Mouse (Mus musculus) E14TG2a.4 (cell line): ENCODE results near the gene Ccdc92b.

Experiments
- H3K27me3 ChIP-seq: 2 replicates; pipeline ENCODE4 v1.6.1; 2014; ENCODE audit warnings: low read length, control low read depth; ENCODE audit not compliant: insufficient read depth
- H3K36me3 ChIP-seq: 2 replicates; pipeline ENCODE4 v1.6.1; 2014; ENCODE audit warnings: low read length, control low read depth; ENCODE audit not compliant: insufficient read depth
- H3K4me1 ChIP-seq: replicated peaks from 2 replicates; pipeline ENCODE4 v1.6.1; 2014; ENCODE audit warnings: low read depth, low read length, control low read depth
- H3K4me3 ChIP-seq: replicated peaks from 2 replicates; pipeline ENCODE4 v1.5.1; 2014; ENCODE audit warnings: mild to moderate bottlenecking, low read length
- H3K9me3 ChIP-seq: 2 replicates; pipeline ENCODE4 v1.6.1; 2014; ENCODE audit warnings: low read length, control low read depth
- CTCF ChIP-seq: conservative IDR thresholded peaks from 2 replicates; pipeline ENCODE4 v1.5.1; 2014; ENCODE audit warnings: low read length
- NANOG ChIP-seq: IDR thresholded peaks from 2 replicates; pipeline ENCODE4 v1.6.1; 2014; ENCODE audit warnings: borderline replicate concordance, low read length, mixed read lengths
- POU5F1 ChIP-seq: IDR thresholded peaks from 2 replicates; pipeline ENCODE4 v1.6.1; 2014; ENCODE audit warnings: low read length, borderline replicate concordance

The Ccdc92b gene

DNA sequence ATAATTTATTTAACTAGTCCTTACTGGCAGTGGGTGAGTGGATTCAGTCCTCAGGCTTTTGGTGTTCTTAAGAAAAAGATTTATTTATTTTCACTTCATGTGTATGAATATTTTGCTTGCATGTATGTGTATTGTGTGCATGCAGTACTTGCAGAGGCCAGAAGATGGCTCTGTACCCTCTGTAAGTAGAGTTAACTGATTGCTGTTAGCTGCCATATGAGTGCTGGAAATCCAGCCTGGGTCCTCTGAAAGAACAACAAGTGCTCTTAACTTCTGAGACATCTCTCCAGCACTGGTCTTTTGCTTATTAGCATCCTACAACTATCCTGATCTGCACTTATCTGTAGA lies 21.4 kb upstream of the Ccdc92b start:
- Histone ChIP-seq H3K4me3 (no peak overlapping the region), H3K36me3 (no peaks in the 10 kb centered on the region), H3K9me3 (peaks cover 4% of the 10 kb centered on the region), H3K4me1 (peaks cover 12% of the 10 kb centered on the region), H3K27me3 (0 out of 2 replicates have a peak, but pooled peaks cover 5% of the 10 kb centered on the region)
- no peak for TF ChIP-seq POU5F1
- no peak for TF ChIP-seq NANOG
- TF ChIP-seq CTCF, result peak; percentile 57

DNA sequence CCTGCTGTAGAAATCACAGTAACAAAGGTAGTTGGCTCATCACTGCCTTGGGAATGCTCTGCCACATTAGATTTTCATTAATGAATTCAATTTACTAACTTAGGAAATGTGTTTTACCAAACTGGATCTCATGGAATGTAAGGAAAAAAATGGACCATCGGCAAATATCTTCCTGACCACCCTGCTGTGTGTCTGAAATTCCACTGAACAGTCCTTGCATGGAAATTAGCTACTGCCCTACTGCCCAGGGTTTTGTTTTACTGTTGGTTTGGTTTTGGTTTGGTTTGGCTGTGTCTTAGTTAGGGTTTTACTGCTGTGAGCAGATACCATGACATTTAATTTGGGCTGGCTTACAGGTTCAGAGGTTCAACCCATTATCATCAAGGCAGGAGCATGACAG lies 17.1 kb upstream of the Ccdc92b start:
- Histone ChIP-seq H3K9me3 (peaks cover 4% of the 10 kb centered on the region), H3K4me1 (peaks cover 9% of the 10 kb centered on the region), H3K27me3 (no peaks in the 10 kb centered on the region), H3K36me3 (no peaks in the 10 kb centered on the region), H3K4me3 (no peak overlapping the region)
- no peak for TF ChIP-seq CTCF
- TF ChIP-seq NANOG, result no peak
- TF ChIP-seq POU5F1, result no peak

GRCm38 (mm10) chr11:74610068-74610467 lies 9.3 kb upstream of the Ccdc92b start:
- Histone ChIP-seq H3K4me1 (peaks cover 47% of the 10 kb centered on the region), H3K27me3 (peaks cover 3% of the 10 kb centered on the region; the same call in 1 of the 2 replicates), H3K9me3 (no peaks in the 10 kb centered on the region), H3K36me3 (no peaks in the 10 kb centered on the region), H3K4me3 (peak overlapping the region; percentile 80)
- no peak for TF ChIP-seq POU5F1
- no peak for TF ChIP-seq NANOG
- no peak for TF ChIP-seq CTCF

- no peak for TF ChIP-seq POU5F1
- TF ChIP-seq CTCF, result no peak
- no peak for TF ChIP-seq NANOG
- Histone ChIP-seq H3K36me3 (no peaks in the 10 kb centered on the region), H3K4me3 (peak within 1 kb of the TSS; percentile 80), H3K9me3 (no peaks in the 10 kb centered on the region), H3K27me3 (peaks cover 3% of the 10 kb centered on the region; the same call in 1 of the 2 replicates), H3K4me1 (peaks cover 47% of the 10 kb centered on the region)
These were observed 8.7 kb upstream of the Ccdc92b start, which contains the start of gene Rap1gap2 for GRCm38 (mm10) chr11:74610545-74611176. Rap1gap2 (minus strand) TSS chr11:74610915.

GRCm38 (mm10) chr11:74611437-74611836 lies 8.0 kb upstream of the Ccdc92b start:
- Histone ChIP-seq H3K9me3 (no peaks in the 10 kb centered on the region), H3K36me3 (no peaks in the 10 kb centered on the region), H3K4me1 (peaks cover 47% of the 10 kb centered on the region), H3K27me3 (peaks cover 3% of the 10 kb centered on the region; the same call in 1 of the 2 replicates), H3K4me3 (peak overlapping the region; percentile 80)
- TF ChIP-seq NANOG, result no peak
- TF ChIP-seq CTCF, result no peak
- no peak for TF ChIP-seq POU5F1

GRCm38 (mm10) chr11:74613428-74613827 lies 6.0 kb upstream of the Ccdc92b start:
- H3K9me3 ChIP-seq, result no peaks in the 10 kb centered on the region
- H3K4me1 ChIP-seq, result peaks cover 37% of the 10 kb centered on the region
- peaks cover 16% of the 10 kb centered on the region for H3K27me3 ChIP-seq
- no peak overlapping the region for H3K4me3 ChIP-seq
- TF ChIP-seq NANOG (no peak), CTCF (no peak), POU5F1 (no peak)
- no peaks in the 10 kb centered on the region for H3K36me3 ChIP-seq

DNA sequence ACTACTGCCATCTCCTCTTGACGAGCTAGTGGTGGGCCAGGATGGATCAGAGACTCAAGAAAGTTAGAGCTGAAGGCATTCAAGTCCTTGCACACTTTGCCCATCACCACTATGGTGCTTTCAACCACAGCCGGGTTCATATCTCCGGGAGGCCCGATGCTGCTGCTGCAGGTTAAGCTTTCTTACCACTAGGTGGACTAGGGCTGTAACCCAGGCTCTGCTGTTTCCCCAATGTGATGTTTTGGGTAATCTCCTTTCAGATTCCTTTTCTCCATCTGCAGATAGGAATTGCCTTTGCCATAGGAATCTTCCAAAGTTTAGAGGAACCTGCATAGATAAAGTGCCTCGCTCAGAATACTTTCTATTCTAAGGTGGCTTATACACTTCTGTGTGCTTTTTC lies 3.8 kb upstream of the Ccdc92b start:
- Histone ChIP-seq H3K4me1 (peaks cover 36% of the 10 kb centered on the region), H3K36me3 (no peaks in the 10 kb centered on the region), H3K4me3 (no peak overlapping the region), H3K9me3 (no peaks in the 10 kb centered on the region), H3K27me3 (peaks cover 27% of the 10 kb centered on the region)
- TF ChIP-seq CTCF (peak; percentile 20; the same call in 1 of the 2 replicates), NANOG (no peak)

GRCm38 (mm10) chr11:74619956-74620300 lies 523 bp downstream of the Ccdc92b start:
- Histone ChIP-seq H3K36me3 (peaks cover 32% of the 10 kb centered on the region), H3K4me1 (peaks cover 38% of the 10 kb centered on the region), H3K9me3 (no peaks in the 10 kb centered on the region), H3K4me3 (peak overlapping the region; percentile 92), H3K27me3 (peaks cover 31% of the 10 kb centered on the region)
- TF ChIP-seq NANOG, result no peak
- no peak for TF ChIP-seq CTCF
- TF ChIP-seq POU5F1, result no peak

- TF ChIP-seq POU5F1 (no peak), NANOG (no peak), CTCF (no peak)
- Histone ChIP-seq H3K4me3 (no peak overlapping the region), H3K36me3 (peaks cover 35% of the 10 kb centered on the region), H3K4me1 (peaks cover 42% of the 10 kb centered on the region), H3K9me3 (no peaks in the 10 kb centered on the region), H3K27me3 (peaks cover 26% of the 10 kb centered on the region)
These were observed 2.7 kb downstream of the Ccdc92b start for GRCm38 (mm10) chr11:74621974-74622669.
